Mouse (Mus musculus) intestine, embryonic 15.5 days (tissue): ENCODE measurements around the gene Plg. TPM values are rescaled to one million over a fixed set of nuclear protein-coding genes. Genes with fewer than 3 reads are reported as not detected.
A peak's percentile ranks its signal among the peaks of the same experiment; 100 is the strongest.

Experiments
- ATAC-seq: fragments of 200-750 bp; cut with Nextera tagmentation; 2 replicates; pipeline ENCODE4 v1.8.0; 2017; ENCODE audit warnings: moderate TSS enrichment, moderate library complexity
- H3K27ac ChIP-seq: fragments of 300-500 bp; sonication (generic); 2 replicates; pipeline ENCODE4 v1.5.1; 2015; ENCODE audit warnings: mild to moderate bottlenecking, inconsistent platforms
- H3K27me3 ChIP-seq: fragments of 300-500 bp; sonication (generic); replicated peaks from 2 replicates; pipeline ENCODE4 v1.6.1; 2015; ENCODE audit warnings: inconsistent platforms
- H3K36me3 ChIP-seq: fragments of 300-500 bp; sonication (generic); 2 replicates; pipeline ENCODE4 v1.6.1; 2015; ENCODE audit warnings: inconsistent platforms
- H3K4me1 ChIP-seq: fragments of 300-500 bp; sonication (generic); replicated peaks from 2 replicates; pipeline ENCODE4 v1.6.1; 2015; ENCODE audit warnings: inconsistent platforms
- H3K4me2 ChIP-seq: fragments of 300-500 bp; sonication (generic); replicated peaks from 2 replicates; pipeline ENCODE4 v1.6.1; 2015; ENCODE audit warnings: mild to moderate bottlenecking, inconsistent platforms
- H3K4me3 ChIP-seq: fragments of 300-500 bp; sonication (generic); replicated peaks from 2 replicates; pipeline ENCODE4 v1.5.1; 2015; ENCODE audit warnings: inconsistent platforms
- H3K9ac ChIP-seq: fragments of 300-500 bp; sonication (generic); 2 replicates; pipeline ENCODE4 v1.6.1; 2015; ENCODE audit warnings: inconsistent platforms
- H3K9me3 ChIP-seq: fragments of 300-500 bp; sonication (generic); 2 replicates; pipeline ENCODE4 v1.6.1; 2016; ENCODE audit warnings: inconsistent platforms
- WGBS: fragments of 180-500 bp; shearing (Covaris S2); methylation state at CpG from one replicate; pipeline ENCODE4 v1.1.7; 2015; 5-methylcytosine and 5-hydroxymethylcytosine counted together
- polyA plus RNA-seq: library from polyadenylated mRNA; unstranded; fragments of >200 nt; fragmentation: Nextera tagmentation; extraction: Ambion mirVana; gene quantifications from 2 replicates; pipeline ENCODE4 v1.2.1, GENCODE M21; 2015

Plg gene
- polyA plus RNA-seq, result 3.7 and 4.9 TPM in 2 replicates

DNA sequence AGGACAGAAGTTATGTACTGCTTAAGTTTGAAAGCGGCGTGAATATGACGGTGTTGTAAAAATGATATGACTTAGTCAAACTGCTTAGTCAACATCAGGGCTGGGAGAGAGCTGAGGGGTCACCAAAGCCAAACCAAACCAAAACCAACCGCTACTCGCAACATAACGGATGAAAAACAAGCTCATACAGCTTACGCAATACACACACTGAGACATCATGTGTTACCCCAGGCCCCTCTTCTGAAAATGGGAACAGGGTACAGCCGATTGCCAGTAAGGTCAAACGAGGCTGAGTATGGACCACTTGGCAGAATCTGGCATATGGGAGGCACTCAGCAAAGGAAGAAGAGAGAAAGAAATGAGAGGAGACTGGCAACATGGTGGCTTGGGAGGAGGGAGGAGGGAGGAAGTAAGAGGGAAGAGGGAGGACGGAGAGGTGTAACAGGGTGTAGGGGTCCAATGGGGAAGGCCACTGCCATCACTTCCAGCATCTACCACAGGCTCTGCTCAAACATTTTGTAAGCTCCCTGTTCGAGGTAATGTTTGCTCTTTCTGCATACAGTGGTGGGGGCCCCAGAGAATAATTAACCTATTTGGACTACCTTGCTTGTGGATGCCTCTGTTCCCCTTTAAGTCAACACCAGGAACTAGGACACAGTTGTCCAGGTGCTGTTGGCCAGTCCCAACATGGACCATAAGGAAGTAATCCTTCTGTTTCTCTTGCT is at the start of gene Plg:
Gene Plg, plus strand, starts transcription at position 628 of the 725 bp plus-strand sequence.
- Histone ChIP-seq H3K4me2 (no peak within 1 kb of the TSS), H3K36me3 (no peaks in the 10 kb centered on the region), H3K27ac (no peak within 1 kb of the TSS), H3K4me3 (no peak within 1 kb of the TSS), H3K9me3 (no peaks in the 10 kb centered on the region), H3K9ac (no peak within 1 kb of the TSS), H3K27me3 (no peaks in the 10 kb centered on the region), H3K4me1 (no peaks in the 10 kb centered on the region)
- 78% methylated on average over 11 of the region's 11 CpGs for WGBS
- no peak for ATAC-seq

DNA sequence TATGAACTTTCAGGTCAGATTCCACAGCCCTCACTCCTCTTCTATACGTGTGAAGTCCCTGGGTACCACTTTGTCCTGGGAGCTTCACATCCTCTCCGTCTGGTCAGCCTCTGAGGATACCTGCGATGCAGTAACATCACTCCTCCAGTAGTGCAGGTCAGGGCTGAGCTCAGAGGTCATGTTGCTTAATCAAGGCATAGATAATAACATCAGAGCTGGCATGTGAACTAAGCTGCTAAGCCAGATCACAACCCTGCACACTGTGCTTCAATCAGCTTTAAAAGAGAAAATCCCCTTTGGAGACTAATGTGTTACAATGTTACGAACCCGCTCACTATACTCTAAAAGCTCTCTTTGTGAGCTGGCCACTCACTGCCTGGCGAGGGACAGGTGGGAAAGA is 43.3 kb upstream of the Plg start:
- Histone ChIP-seq H3K4me3 (no peak overlapping the region), H3K27me3 (no peaks in the 10 kb centered on the region), H3K36me3 (no peaks in the 10 kb centered on the region), H3K27ac (no peak overlapping the region), H3K4me2 (no peak overlapping the region), H3K9ac (no peak overlapping the region), H3K4me1 (no peaks in the 10 kb centered on the region), H3K9me3 (no peaks in the 10 kb centered on the region)
- WGBS, result 58% methylated on average over 6 of the region's 6 CpGs
- ATAC-seq, result peak; percentile 52

- 76% methylated on average over 19 of the region's 19 CpGs for WGBS
- Histone ChIP-seq H3K36me3 (no peaks in the 10 kb centered on the region), H3K27ac (no peak overlapping the region), H3K27me3 (no peaks in the 10 kb centered on the region), H3K9me3 (no peaks in the 10 kb centered on the region), H3K4me3 (no peak overlapping the region), H3K4me1 (no peaks in the 10 kb centered on the region), H3K4me2 (no peak overlapping the region), H3K9ac (no peak overlapping the region)
- peak; percentile 18; the same call in 1 of the 2 replicates for ATAC-seq
These were observed 42.1 kb upstream of the Plg start for GRCm38 (mm10) chr17:12336073-12336868.

- peak; percentile 93 for ATAC-seq
- H3K4me3 ChIP-seq, result no peak overlapping the region
- no peak overlapping the region for H3K9ac ChIP-seq
- H3K9me3 ChIP-seq, result no peaks in the 10 kb centered on the region
- H3K4me2 ChIP-seq, result no peak overlapping the region
- H3K4me1 ChIP-seq, result no peaks in the 10 kb centered on the region
- peak overlapping the region; percentile 54; the same call in 1 of the 2 replicates for H3K27ac ChIP-seq
- H3K36me3 ChIP-seq, result no peaks in the 10 kb centered on the region
- WGBS, result 47% methylated on average over 4 of the region's 4 CpGs
- H3K27me3 ChIP-seq, result no peaks in the 10 kb centered on the region
These were observed 41.3 kb upstream of the Plg start for GRCm38 (mm10) chr17:12337156-12337555.

DNA sequence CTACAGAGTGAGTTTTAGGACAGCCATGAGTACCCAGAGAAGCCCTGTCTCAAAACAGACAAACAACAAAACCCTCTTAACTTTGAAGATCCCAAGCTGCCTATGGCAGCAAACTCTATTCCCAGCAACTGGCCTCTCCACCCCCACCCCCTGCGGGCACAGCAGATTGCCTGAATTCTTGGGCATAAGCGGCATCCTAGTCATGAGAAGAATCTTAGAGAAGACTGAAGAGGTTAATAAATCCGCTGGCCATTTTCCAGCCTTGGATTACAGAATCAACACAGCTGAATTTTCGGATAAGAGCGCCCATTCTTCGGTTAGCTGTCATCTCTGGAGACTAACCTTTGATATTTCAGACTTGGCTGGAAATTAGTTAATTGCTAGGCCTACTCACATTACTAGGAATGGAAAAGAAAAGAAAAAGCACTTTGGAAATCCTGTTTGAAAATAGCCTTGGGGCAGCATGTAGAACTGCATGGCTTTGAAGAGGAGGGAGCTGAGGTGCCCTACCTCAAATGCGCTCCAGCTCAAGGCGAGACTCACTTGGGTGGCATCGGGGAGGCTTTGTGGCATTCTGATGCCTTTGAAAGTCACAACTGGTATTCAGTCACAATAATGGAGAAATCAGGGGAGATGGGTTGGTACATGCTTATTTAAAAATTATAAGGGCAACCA is 34.6 kb upstream of the Plg start:
- Histone ChIP-seq H3K9me3 (no peaks in the 10 kb centered on the region), H3K27ac (no peak overlapping the region), H3K4me2 (no peak overlapping the region), H3K9ac (no peak overlapping the region), H3K4me1 (no peaks in the 10 kb centered on the region), H3K4me3 (no peak overlapping the region), H3K27me3 (no peaks in the 10 kb centered on the region), H3K36me3 (no peaks in the 10 kb centered on the region)
- WGBS, result 81% methylated on average over 9 of the region's 9 CpGs
- ATAC-seq, result no peak

GRCm38 (mm10) chr17:12347462-12347861 is 30.9 kb upstream of the Plg start:
- peak; percentile 66; the same call in 1 of the 2 replicates for ATAC-seq
- H3K9me3 ChIP-seq, result no peaks in the 10 kb centered on the region
- H3K9ac ChIP-seq, result no peak overlapping the region
- no peak overlapping the region for H3K4me3 ChIP-seq
- no peaks in the 10 kb centered on the region for H3K36me3 ChIP-seq
- WGBS, result 77% methylated on average over 1 of the region's 1 CpGs
- no peaks in the 10 kb centered on the region for H3K4me1 ChIP-seq
- H3K4me2 ChIP-seq, result no peak overlapping the region
- H3K27me3 ChIP-seq, result no peaks in the 10 kb centered on the region
- H3K27ac ChIP-seq, result no peak overlapping the region

DNA sequence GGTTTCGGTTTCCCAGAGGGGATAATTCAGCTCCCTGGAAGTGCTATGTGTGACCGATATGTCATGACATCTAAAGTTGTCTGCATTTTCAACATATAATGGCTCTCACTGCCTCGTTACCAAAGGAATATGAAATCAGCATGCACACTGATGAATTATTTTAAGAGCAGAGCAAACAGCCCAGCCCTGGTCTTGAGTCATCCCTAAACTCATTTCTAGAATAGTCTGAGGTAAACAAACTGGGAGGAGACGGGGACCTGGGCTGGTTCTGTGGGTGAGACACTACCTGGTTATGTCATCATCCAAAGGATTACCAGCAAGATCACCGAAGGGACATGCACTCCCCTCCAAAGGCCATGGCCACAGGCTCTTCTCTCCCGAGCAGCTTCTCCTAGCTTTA is 26.8 kb upstream of the Plg start:
- ATAC-seq, result no peak
- Histone ChIP-seq H3K9me3 (no peaks in the 10 kb centered on the region), H3K9ac (no peak overlapping the region), H3K4me3 (no peak overlapping the region), H3K4me2 (no peak overlapping the region), H3K36me3 (no peaks in the 10 kb centered on the region), H3K27ac (no peak overlapping the region), H3K27me3 (no peaks in the 10 kb centered on the region), H3K4me1 (no peaks in the 10 kb centered on the region)
- 73% methylated on average over 6 of the region's 6 CpGs for WGBS

- no peaks in the 10 kb centered on the region for H3K36me3 ChIP-seq
- no peaks in the 10 kb centered on the region for H3K4me1 ChIP-seq
- no peak overlapping the region for H3K9ac ChIP-seq
- H3K27me3 ChIP-seq, result no peaks in the 10 kb centered on the region
- H3K4me3 ChIP-seq, result no peak overlapping the region
- ATAC-seq, result no peak
- no peak overlapping the region for H3K4me2 ChIP-seq
- H3K27ac ChIP-seq, result no peak overlapping the region
- WGBS, result 45% methylated on average over 1 of the region's 1 CpGs
- H3K9me3 ChIP-seq, result no peaks in the 10 kb centered on the region
These were observed 25.6 kb upstream of the Plg start for GRCm38 (mm10) chr17:12352781-12353180.

- no peak overlapping the region for H3K27ac ChIP-seq
- H3K4me3 ChIP-seq, result no peak overlapping the region
- H3K4me1 ChIP-seq, result no peaks in the 10 kb centered on the region
- ATAC-seq, result no peak
- no peaks in the 10 kb centered on the region for H3K27me3 ChIP-seq
- no peaks in the 10 kb centered on the region for H3K36me3 ChIP-seq
- no peak overlapping the region for H3K9ac ChIP-seq
- 88% methylated on average over 15 of the region's 15 CpGs for WGBS
- no peak overlapping the region for H3K4me2 ChIP-seq
- H3K9me3 ChIP-seq, result no peaks in the 10 kb centered on the region
These were observed 18.5 kb upstream of the Plg start for GRCm38 (mm10) chr17:12359876-12360275.

GRCm38 (mm10) chr17:12363601-12364425 is 14.6 kb upstream of the Plg start:
- Histone ChIP-seq H3K4me1 (0 out of 2 replicates have a peak, but pooled peaks cover 4% of the 10 kb centered on the region), H3K27me3 (no peaks in the 10 kb centered on the region), H3K4me3 (no peak overlapping the region), H3K4me2 (no peak overlapping the region), H3K9ac (no peak overlapping the region), H3K36me3 (no peaks in the 10 kb centered on the region), H3K9me3 (no peaks in the 10 kb centered on the region), H3K27ac (no peak overlapping the region)
- ATAC-seq, result no peak
- 86% methylated on average over 11 of the region's 11 CpGs for WGBS

DNA sequence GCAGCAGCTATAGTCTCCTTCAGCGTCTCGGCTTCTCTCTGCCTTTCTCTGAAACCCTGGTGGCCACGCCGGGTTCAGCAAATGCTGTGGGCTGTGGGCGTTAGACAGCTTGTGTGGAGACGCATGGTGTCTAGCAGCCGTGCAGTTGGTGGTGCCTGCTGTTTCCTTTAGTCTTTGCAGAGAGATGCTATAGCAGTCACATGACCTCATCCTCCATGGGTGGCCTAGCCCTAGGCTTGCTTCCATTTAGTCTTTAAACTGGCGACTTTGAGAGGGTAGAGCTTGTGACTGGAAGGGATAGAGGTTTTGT is 14.0 kb upstream of the Plg start:
- Histone ChIP-seq H3K9ac (no peak overlapping the region), H3K4me2 (no peak overlapping the region), H3K4me3 (no peak overlapping the region), H3K9me3 (no peaks in the 10 kb centered on the region), H3K27ac (no peak overlapping the region), H3K27me3 (no peaks in the 10 kb centered on the region), H3K4me1 (0 out of 2 replicates have a peak, but pooled peaks cover 4% of the 10 kb centered on the region), H3K36me3 (no peaks in the 10 kb centered on the region)
- no peak for ATAC-seq
- 67% methylated on average over 8 of the region's 8 CpGs for WGBS
